Mouse (Mus musculus): ENCODE measurements around the gene Plcl1. TPM values are rescaled to one million over a fixed set of nuclear protein-coding genes. Genes with fewer than 3 reads are reported as not detected.

Plcl1 gene
- total and polyA plus RNA-seq, 3 experiments = not detected

DNA sequence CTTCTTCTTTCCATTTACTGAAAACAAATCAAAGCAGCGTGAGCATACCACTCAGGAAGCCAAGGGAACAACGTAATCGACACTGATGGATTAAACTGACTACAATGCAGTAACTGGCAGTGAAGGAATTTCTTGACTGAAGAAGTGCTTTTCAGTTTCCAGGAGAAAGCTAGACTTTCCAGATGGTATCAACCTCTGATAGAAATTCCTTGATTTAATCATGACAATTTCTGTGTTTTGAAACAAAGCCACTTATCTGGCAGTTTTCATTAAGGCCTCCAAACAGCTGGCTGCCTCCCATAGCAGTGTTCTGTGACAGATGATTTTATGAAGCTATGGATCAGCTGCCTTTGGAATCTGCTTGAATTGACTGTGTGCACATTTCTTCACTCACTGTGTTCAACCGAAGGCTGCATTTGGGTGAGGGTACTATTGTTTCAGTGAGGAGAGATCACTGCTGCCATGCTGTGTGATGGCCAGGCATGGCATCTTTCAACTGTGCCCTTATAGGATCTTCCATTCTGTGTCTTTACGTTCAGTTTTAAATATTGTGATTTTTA, 162.2 kb downstream of the Plcl1 start:
- H3K4me3 ChIP-seq (ENCODE audit: control insufficient read depth in 1 of 2, insufficient read depth in 1 of 2, low read depth in 2 of 2, low read length in 2 of 2) = no peak overlapping the region
- no peak for DNase-seq (ENCODE audit: low read depth, low spot score)
- no peaks in the 10 kb centered on the region for H3K27me3 ChIP-seq (ENCODE audit: control insufficient read depth in 1 of 2, insufficient read depth in 2 of 2, low read length in 2 of 2)
- TF ChIP-seq EP300 (IDR thresholded peaks at IDR 0.05; ENCODE audit: low read depth in 1 of 2, low read length in 2 of 2) (no peak), RCOR1 (IDR thresholded peaks at IDR 0.05; ENCODE audit: low read depth, low read length) (no peak), SMC3 (IDR thresholded peaks at IDR 0.05; ENCODE audit: low read depth, low read length) (no peak), CTCF (IDR thresholded peaks at IDR 0.05 in 2 of 3, conservative IDR thresholded peaks at IDR 0.05 in 1 of 3; ENCODE audit: control insufficient read depth in 1 of 3, insufficient read depth in 1 of 3, low read depth in 2 of 3, low read length in 3 of 3, poor library complexity in 1 of 3, severe bottlenecking in 1 of 3) (no peak), MAX (IDR thresholded peaks at IDR 0.05; ENCODE audit: low read length) (no peak), POLR2AphosphoS5 (IDR thresholded peaks at IDR 0.05; ENCODE audit: borderline replicate concordance, low read depth, low read length) (no peak), USF1 (IDR thresholded peaks at IDR 0.05; ENCODE audit: low read depth, low read length) (no peak), MXI1 (IDR thresholded peaks at IDR 0.05; ENCODE audit: low read depth, low read length) (no peak), MAZ (IDR thresholded peaks at IDR 0.05; ENCODE audit: low read depth, low read length) (no peak), GABPA (IDR thresholded peaks at IDR 0.05; ENCODE audit: low read depth, low read length) (no peak), BHLHE40 (IDR thresholded peaks at IDR 0.05; ENCODE audit: borderline replicate concordance, low read depth, low read length) (no peak), NELFE (IDR thresholded peaks at IDR 0.05; ENCODE audit: low read depth, low read length) (no peak), SIN3A (IDR thresholded peaks at IDR 0.05; ENCODE audit: low read length) (no peak), NRF1 (IDR thresholded peaks at IDR 0.05; ENCODE audit: insufficient read depth, low read depth, low read length, poor library complexity, severe bottlenecking) (no peak), TCF12 (IDR thresholded peaks at IDR 0.05; ENCODE audit: low read depth, low read length) (no peak)
- no peak overlapping the region for H3K9ac ChIP-seq (ENCODE audit: control insufficient read depth, low read depth, low read length, poor library complexity, severe bottlenecking)
- no peak overlapping the region for H3K27ac ChIP-seq (ENCODE audit: control insufficient read depth, low read depth, low read length)
- H3K79me2 ChIP-seq (ENCODE audit: control insufficient read depth, insufficient read depth, low read length, poor library complexity) = no peaks in the 10 kb centered on the region
- H3K36me3 ChIP-seq (ENCODE audit: control insufficient read depth in 1 of 2, insufficient read depth in 2 of 2, low read length in 2 of 2) = 0 out of 4 replicates have a peak, but pooled peaks cover 0 to 1% of the 10 kb centered on the region in 2 experiments
- H3K9me3 ChIP-seq (replicated peaks; ENCODE audit: insufficient read depth, low read length) = no peaks in the 10 kb centered on the region
- H3K4me1 ChIP-seq (ENCODE audit: control insufficient read depth in 1 of 2, insufficient read depth in 2 of 2, low read length in 2 of 2) = no peaks in the 10 kb centered on the region

GRCm38 (mm10) chr1:55570225-55570624, 164.5 kb downstream of the Plcl1 start:
- Histone ChIP-seq H3K79me2 (ENCODE audit: control insufficient read depth, insufficient read depth, low read length, poor library complexity) (no peaks in the 10 kb centered on the region), H3K27me3 (ENCODE audit: control insufficient read depth in 1 of 2, insufficient read depth in 2 of 2, low read length in 2 of 2) (no peaks in the 10 kb centered on the region), H3K27ac (ENCODE audit: control insufficient read depth, low read depth, low read length) (no peak overlapping the region), H3K4me3 (ENCODE audit: control insufficient read depth in 1 of 2, insufficient read depth in 1 of 2, low read depth in 2 of 2, low read length in 2 of 2) (no peak overlapping the region), H3K9ac (ENCODE audit: control insufficient read depth, low read depth, low read length, poor library complexity, severe bottlenecking) (no peak overlapping the region), H3K36me3 (ENCODE audit: control insufficient read depth in 1 of 2, insufficient read depth in 2 of 2, low read length in 2 of 2) (0 out of 4 replicates have a peak, but pooled peaks cover 0 to 1% of the 10 kb centered on the region in 2 experiments), H3K9me3 (replicated peaks; ENCODE audit: insufficient read depth, low read length) (no peaks in the 10 kb centered on the region), H3K4me1 (ENCODE audit: control insufficient read depth in 1 of 2, insufficient read depth in 2 of 2, low read length in 2 of 2) (no peaks in the 10 kb centered on the region)
- DNase-seq (ENCODE audit: low read depth, low spot score) = no peak
- TF ChIP-seq ZC3H11A (IDR thresholded peaks at IDR 0.05; ENCODE audit: low read depth, low read length) = no peak
- no peak for TF ChIP-seq RAD21 (IDR thresholded peaks at IDR 0.05; ENCODE audit: low read depth, low read length)
- no peak for TF ChIP-seq EP300 (IDR thresholded peaks at IDR 0.05; ENCODE audit: low read depth in 1 of 2, low read length in 2 of 2)
- TF ChIP-seq ZNF384 (IDR thresholded peaks at IDR 0.05; ENCODE audit: low read depth, low read length) = no peak
- no peak for TF ChIP-seq TBP (IDR thresholded peaks at IDR 0.05; ENCODE audit: low read depth, low read length)
- TF ChIP-seq CHD1 (IDR thresholded peaks at IDR 0.05; ENCODE audit: low read depth, low read length) = no peak
- TF ChIP-seq USF1 (IDR thresholded peaks at IDR 0.05; ENCODE audit: low read depth, low read length) = no peak
- no peak for TF ChIP-seq KAT2A (conservative IDR thresholded peaks at IDR 0.05; ENCODE audit: low read depth, low read length)
- no peak for TF ChIP-seq JUND (IDR thresholded peaks at IDR 0.05; ENCODE audit: low read depth, low read length)
- TF ChIP-seq TAL1 (IDR thresholded peaks at IDR 0.05; ENCODE audit: low read length) = no peak
- no peak for TF ChIP-seq MAFK (IDR thresholded peaks at IDR 0.05; ENCODE audit: borderline replicate concordance, low read depth, low read length)
- TF ChIP-seq E2F4 (IDR thresholded peaks at IDR 0.05; ENCODE audit: borderline replicate concordance, low read depth, low read length) = no peak
- TF ChIP-seq MYB (IDR thresholded peaks at IDR 0.05; ENCODE audit: low read depth, low read length) = no peak
- TF ChIP-seq BHLHE40 (IDR thresholded peaks at IDR 0.05; ENCODE audit: borderline replicate concordance, low read depth, low read length) = no peak

All from MEL (cell line).